Mouse (Mus musculus) kidney, embryonic 15.5 days (tissue): ENCODE data around the gene Usf1. TPM values are rescaled to one million over a fixed set of nuclear protein-coding genes. Genes with fewer than 3 reads are reported as not detected.
A peak's percentile ranks its signal among the peaks of the same experiment; 100 is the strongest.

Experiments
- ATAC-seq: fragments of 200-750 bp; cut with Nextera tagmentation; replicated peaks from 2 replicates; pipeline ENCODE4 v1.8.0; 2017; ENCODE audit warnings: moderate TSS enrichment; ENCODE audit not compliant: low FRiP score
- H3K27ac ChIP-seq: fragments of 300-500 bp; sonication (generic); 2 replicates; pipeline ENCODE4 v1.5.1; 2015; ENCODE audit warnings: mild to moderate bottlenecking, inconsistent platforms
- H3K27me3 ChIP-seq: fragments of 300-500 bp; sonication (generic); 2 replicates; pipeline ENCODE4 v1.6.1; 2015; ENCODE audit warnings: inconsistent platforms
- H3K36me3 ChIP-seq: fragments of 300-500 bp; sonication (generic); 2 replicates; pipeline ENCODE4 v1.6.1; 2015; ENCODE audit warnings: inconsistent platforms
- H3K4me1 ChIP-seq: fragments of 300-500 bp; sonication (generic); 2 replicates; pipeline ENCODE4 v1.6.1; 2015; ENCODE audit warnings: inconsistent platforms
- H3K4me2 ChIP-seq: fragments of 300-500 bp; sonication (generic); 2 replicates; pipeline ENCODE4 v1.6.1; 2015; ENCODE audit warnings: moderate library complexity, mild to moderate bottlenecking, inconsistent platforms
- H3K4me3 ChIP-seq: fragments of 300-500 bp; sonication (generic); replicated peaks from 2 replicates; pipeline ENCODE4 v1.5.1; 2015; ENCODE audit warnings: mild to moderate bottlenecking, inconsistent platforms
- H3K9ac ChIP-seq: fragments of 300-500 bp; sonication (generic); 2 replicates; pipeline ENCODE4 v1.6.1; 2015; ENCODE audit warnings: mild to moderate bottlenecking, inconsistent platforms
- H3K9me3 ChIP-seq: fragments of 300-500 bp; sonication (generic); replicated peaks from 2 replicates; pipeline ENCODE4 v1.6.1; 2016; ENCODE audit warnings: inconsistent platforms
- WGBS: fragments of 180-500 bp; shearing (Covaris S2); methylation state at CpG from one replicate; pipeline ENCODE4 v1.1.7; 2015; ENCODE audit warnings: mixed read lengths; 5-methylcytosine and 5-hydroxymethylcytosine counted together
- polyA plus RNA-seq: library from polyadenylated mRNA; unstranded; fragments of >200 nt; fragmentation: Nextera tagmentation; extraction: Ambion mirVana; gene quantifications from 2 replicates; pipeline ENCODE4 v1.2.1, GENCODE M21; 2015

The Usf1 gene
- polyA plus RNA-seq, 1 experiment from 2014 or later = 90.9 TPM

GRCm38 (mm10) chr1:171441466-171442412 is 30.6 kb downstream of the Usf1 start:
- Histone ChIP-seq H3K27me3 (no peaks in the 10 kb centered on the region), H3K4me3 (peak overlapping the region; percentile 14; the same call in 1 of the 2 replicates), H3K4me1 (peaks cover 53% of the 10 kb centered on the region), H3K9ac (peak overlapping the region; percentile 8; the same call in 1 of the 2 replicates), H3K4me2 (peak overlapping the region; percentile 68), H3K27ac (peak overlapping the region; percentile 95), H3K36me3 (peaks cover 7% of the 10 kb centered on the region), H3K9me3 (no peaks in the 10 kb centered on the region; the same call in 1 of the 2 replicates)
- 48% methylated on average over 7 of the region's 7 CpGs for WGBS
- ATAC-seq = no peak

- H3K4me1 ChIP-seq = peaks cover 54% of the 10 kb centered on the region
- H3K27ac ChIP-seq = peak overlapping the region; percentile 95
- peak overlapping the region; percentile 14; the same call in 1 of the 2 replicates for H3K4me3 ChIP-seq
- no peaks in the 10 kb centered on the region; the same call in 1 of the 2 replicates for H3K9me3 ChIP-seq
- no peak for ATAC-seq
- peaks cover 7% of the 10 kb centered on the region for H3K36me3 ChIP-seq
- no peaks in the 10 kb centered on the region for H3K27me3 ChIP-seq
- peak overlapping the region; percentile 68 for H3K4me2 ChIP-seq
- 60% methylated on average over 8 of the region's 8 CpGs for WGBS
- H3K9ac ChIP-seq = no peak overlapping the region
Observed at GRCm38 (mm10) chr1:171442413-171442760, 31.3 kb downstream of the Usf1 start.

DNA sequence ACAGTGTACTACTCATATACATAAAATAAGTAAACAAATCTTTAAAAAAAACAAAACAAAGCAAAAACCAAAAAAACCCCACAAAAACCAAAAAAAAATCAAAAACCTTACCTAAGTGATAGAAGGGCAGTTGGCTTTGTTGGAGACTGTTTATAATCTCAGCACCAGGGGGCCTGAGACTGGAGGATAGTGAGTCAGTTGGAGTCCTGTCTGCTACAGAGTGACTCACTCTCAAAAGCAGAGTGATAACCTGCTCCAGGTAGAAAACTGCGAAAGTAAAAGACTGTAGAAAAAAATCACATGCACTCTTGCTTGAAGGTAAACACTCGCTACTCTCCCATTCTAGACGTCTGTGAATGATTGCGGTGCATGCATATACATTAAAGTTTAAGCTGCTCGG is 33.9 kb downstream of the Usf1 start:
- ATAC-seq = no peak
- Histone ChIP-seq H3K4me2 (no peak overlapping the region), H3K27me3 (no peaks in the 10 kb centered on the region), H3K4me1 (peaks cover 51% of the 10 kb centered on the region), H3K4me3 (no peak overlapping the region), H3K9ac (no peak overlapping the region), H3K27ac (no peak overlapping the region), H3K9me3 (no peaks in the 10 kb centered on the region; the same call in 1 of the 2 replicates), H3K36me3 (peaks cover 7% of the 10 kb centered on the region)
- 80% methylated on average over 5 of the region's 5 CpGs for WGBS

- Histone ChIP-seq H3K9me3 (no peaks in the 10 kb centered on the region; the same call in 1 of the 2 replicates), H3K4me2 (peak overlapping the region; percentile 44; the same call in 1 of the 2 replicates)
- no peak for ATAC-seq
Observed at GRCm38 (mm10) chr1:171446854-171447253, 35.7 kb downstream of the Usf1 start.

DNA sequence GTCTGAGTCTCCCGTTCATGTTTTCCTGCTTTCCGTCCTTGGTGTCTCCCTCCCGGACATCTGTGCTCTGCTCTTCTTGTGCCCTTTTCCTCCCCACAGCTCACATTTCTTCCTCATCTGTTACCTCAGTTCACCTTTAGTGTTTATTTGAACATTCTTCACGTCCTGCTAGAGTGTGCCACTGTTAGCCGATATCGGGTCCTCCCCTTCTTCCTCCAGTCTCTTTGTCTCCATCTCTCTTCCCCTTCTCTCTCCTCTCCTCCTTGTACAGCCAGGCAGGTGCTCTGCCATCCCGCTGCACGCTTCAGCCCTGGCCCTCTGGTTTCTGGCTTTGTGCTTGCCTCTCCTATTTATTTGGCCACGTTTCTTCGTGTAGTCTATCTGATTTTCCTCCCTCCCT is 36.6 kb downstream of the Usf1 start:
- H3K4me1 ChIP-seq = peaks cover 27% of the 10 kb centered on the region
- peak overlapping the region; percentile 44 for H3K4me2 ChIP-seq
- no peak overlapping the region for H3K9ac ChIP-seq
- ATAC-seq = peak; percentile 61
- H3K9me3 ChIP-seq = no peaks in the 10 kb centered on the region; the same call in 1 of the 2 replicates
- H3K36me3 ChIP-seq = peaks cover 7% of the 10 kb centered on the region
- no peaks in the 10 kb centered on the region for H3K27me3 ChIP-seq
- peak overlapping the region; percentile 52; the same call in 1 of the 2 replicates for H3K27ac ChIP-seq
- 22% methylated on average over 10 of the region's 10 CpGs for WGBS
- 0 out of 2 replicates have a peak overlapping the region, but pooled peaks have one; percentile 4 for H3K4me3 ChIP-seq

More at GRCm38 (mm10) chr1:171446854-171447253, 35.7 kb downstream of the Usf1 start:
- Histone ChIP-seq H3K27ac (peak overlapping the region; percentile 52; the same call in 1 of the 2 replicates), H3K4me1 (peaks cover 34% of the 10 kb centered on the region), H3K27me3 (no peaks in the 10 kb centered on the region), H3K4me3 (no peak overlapping the region), H3K36me3 (peaks cover 7% of the 10 kb centered on the region), H3K9ac (no peak overlapping the region)
- 41% methylated on average over 7 of the region's 7 CpGs for WGBS

DNA sequence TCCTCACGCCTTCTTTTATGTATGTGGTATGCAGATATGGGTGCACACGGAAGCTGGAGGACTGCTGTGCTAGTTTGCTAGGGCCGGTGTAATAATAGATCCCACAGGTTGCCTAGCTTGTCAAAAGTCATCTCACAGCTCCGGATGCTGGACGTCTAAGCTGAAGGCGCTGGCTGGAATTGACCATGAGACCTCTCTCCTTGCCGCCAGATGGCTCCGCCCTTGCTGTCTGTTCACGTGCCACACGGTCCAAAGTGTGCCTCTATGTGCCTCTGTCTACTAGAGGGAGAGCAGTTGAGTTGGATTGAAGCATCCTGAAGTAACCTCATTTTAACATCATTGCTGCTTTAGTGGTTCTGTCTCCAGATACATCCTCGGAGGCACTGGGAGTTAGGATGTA is 38.9 kb downstream of the Usf1 start:
- H3K27ac ChIP-seq = no peak overlapping the region
- no peak for ATAC-seq
- no peaks in the 10 kb centered on the region for H3K27me3 ChIP-seq
- H3K9ac ChIP-seq = no peak overlapping the region
- WGBS = 85% methylated on average over 11 of the region's 11 CpGs
- H3K36me3 ChIP-seq = peaks cover 6% of the 10 kb centered on the region; the same call in 1 of the 2 replicates
- H3K4me1 ChIP-seq = peaks cover 22% of the 10 kb centered on the region
- H3K4me2 ChIP-seq = no peak overlapping the region
- no peak overlapping the region for H3K4me3 ChIP-seq
- H3K9me3 ChIP-seq = no peaks in the 10 kb centered on the region

DNA sequence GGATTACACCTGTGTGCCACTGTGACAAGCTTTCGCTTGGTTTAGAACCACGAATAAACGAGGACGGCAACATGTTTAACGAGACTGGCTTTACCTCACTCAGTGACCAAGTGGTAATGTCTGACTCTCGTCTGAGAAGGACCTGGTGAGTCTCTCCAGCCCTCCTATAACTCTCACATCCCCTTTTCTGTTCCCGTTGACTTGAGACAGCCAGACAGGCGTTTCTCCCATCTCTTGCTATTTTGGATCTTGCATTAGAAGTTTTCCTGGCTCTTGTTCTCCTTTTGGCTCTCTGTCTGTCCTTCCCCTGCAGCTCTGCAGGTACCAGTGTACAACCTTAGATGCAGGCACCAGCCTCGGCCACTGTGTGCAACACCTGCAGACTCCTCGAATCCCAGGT is 39.9 kb downstream of the Usf1 start:
- Histone ChIP-seq H3K4me3 (no peak overlapping the region), H3K27ac (no peak overlapping the region), H3K27me3 (no peaks in the 10 kb centered on the region), H3K9ac (no peak overlapping the region), H3K4me2 (no peak overlapping the region), H3K4me1 (peaks cover 22% of the 10 kb centered on the region), H3K9me3 (no peaks in the 10 kb centered on the region), H3K36me3 (peaks cover 6% of the 10 kb centered on the region; the same call in 1 of the 2 replicates)
- no peak for ATAC-seq
- WGBS = 88% methylated on average over 10 of the region's 10 CpGs

GRCm38 (mm10) chr1:171452522-171452921 is 41.4 kb downstream of the Usf1 start:
- Histone ChIP-seq H3K36me3 (peaks cover 6% of the 10 kb centered on the region; the same call in 1 of the 2 replicates), H3K27ac (no peak overlapping the region), H3K4me2 (no peak overlapping the region), H3K4me1 (peaks cover 9% of the 10 kb centered on the region), H3K27me3 (no peaks in the 10 kb centered on the region), H3K9ac (no peak overlapping the region), H3K9me3 (no peaks in the 10 kb centered on the region), H3K4me3 (no peak overlapping the region)
- ATAC-seq = no peak
- WGBS = 72% methylated on average over 5 of the region's 5 CpGs

- Histone ChIP-seq H3K9me3 (no peaks in the 10 kb centered on the region), H3K36me3 (peaks cover 6% of the 10 kb centered on the region; the same call in 1 of the 2 replicates), H3K4me2 (no peak overlapping the region), H3K27me3 (no peaks in the 10 kb centered on the region), H3K4me3 (no peak overlapping the region), H3K4me1 (peaks cover 5% of the 10 kb centered on the region), H3K27ac (no peak overlapping the region), H3K9ac (no peak overlapping the region)
- ATAC-seq = no peak
- 80% methylated on average over 5 of the region's 5 CpGs for WGBS
Observed at GRCm38 (mm10) chr1:171452923-171453322, 41.8 kb downstream of the Usf1 start.

- ATAC-seq = no peak
- no peak overlapping the region for H3K9ac ChIP-seq
- no peak overlapping the region for H3K27ac ChIP-seq
- peaks cover 6% of the 10 kb centered on the region; the same call in 1 of the 2 replicates for H3K36me3 ChIP-seq
- H3K4me3 ChIP-seq = no peak overlapping the region
- H3K9me3 ChIP-seq = no peaks in the 10 kb centered on the region
- 74% methylated on average over 6 of the region's 6 CpGs for WGBS
- H3K27me3 ChIP-seq = no peaks in the 10 kb centered on the region
- no peak overlapping the region for H3K4me2 ChIP-seq
- H3K4me1 ChIP-seq = peaks cover 6% of the 10 kb centered on the region
Observed at GRCm38 (mm10) chr1:171454926-171455325, 43.8 kb downstream of the Usf1 start.

- Histone ChIP-seq H3K9me3 (no peaks in the 10 kb centered on the region), H3K9ac (no peak overlapping the region), H3K4me2 (no peak overlapping the region), H3K36me3 (peaks cover 31% of the 10 kb centered on the region), H3K27me3 (no peaks in the 10 kb centered on the region), H3K4me3 (no peak overlapping the region), H3K4me1 (peaks cover 13% of the 10 kb centered on the region), H3K27ac (no peak overlapping the region)
- no peak for ATAC-seq
- WGBS = 92% methylated on average over 1 of the region's 1 CpGs
Observed at GRCm38 (mm10) chr1:171457568-171457967, 46.5 kb downstream of the Usf1 start.

GRCm38 (mm10) chr1:171459791-171460190 is 48.7 kb downstream of the Usf1 start:
- Histone ChIP-seq H3K4me3 (no peak overlapping the region), H3K36me3 (peaks cover 45% of the 10 kb centered on the region), H3K27me3 (no peaks in the 10 kb centered on the region), H3K27ac (no peak overlapping the region), H3K9me3 (no peaks in the 10 kb centered on the region), H3K9ac (no peak overlapping the region), H3K4me2 (no peak overlapping the region), H3K4me1 (peaks cover 13% of the 10 kb centered on the region)
- no peak for ATAC-seq
- 26% methylated on average over 5 of the region's 5 CpGs for WGBS
